Mouse (Mus musculus) hindbrain, embryonic 11.5 days (tissue): Measurements from ENCODE around the gene Osmr. TPM values are rescaled to one million over a fixed set of nuclear protein-coding genes. Genes with fewer than 3 reads are reported as not detected.

Experiments used
- ATAC-seq: fragments of 200-750 bp; cut with Nextera tagmentation; 2 replicates; pipeline ENCODE4 v1.8.0; 2017; ENCODE audit warnings: mild to moderate bottlenecking, moderate TSS enrichment, moderate library complexity; ENCODE audit not compliant: low FRiP score
- DNase-seq: peaks from one replicate; pipeline ENCODE4 v3.0.0-alpha.2; 2015; ENCODE audit warnings: low spot score
- H3K27ac ChIP-seq: fragments of 300-500 bp; sonication (generic); 2 replicates; pipeline ENCODE4 v1.5.1; 2014; ENCODE audit warnings: mild to moderate bottlenecking, low read depth, low read length
- H3K27me3 ChIP-seq: fragments of 300-500 bp; sonication (generic); 2 replicates; pipeline ENCODE4 v1.6.1; 2014; ENCODE audit warnings: mild to moderate bottlenecking, low read length, moderate library complexity, mixed read lengths; ENCODE audit not compliant: control insufficient read depth, insufficient read depth
- H3K36me3 ChIP-seq: fragments of 300-500 bp; sonication (generic); 2 replicates; pipeline ENCODE4 v1.6.1; 2014; ENCODE audit warnings: mild to moderate bottlenecking, low read length, moderate library complexity, mixed read lengths; ENCODE audit not compliant: control insufficient read depth, insufficient read depth
- H3K4me1 ChIP-seq: fragments of 300-500 bp; sonication (generic); replicated peaks from 2 replicates; pipeline ENCODE4 v1.6.1; 2014; ENCODE audit warnings: low read length, mixed read lengths; ENCODE audit not compliant: control insufficient read depth, insufficient read depth
- H3K4me2 ChIP-seq: fragments of 300-500 bp; sonication (generic); replicated peaks from 2 replicates; pipeline ENCODE4 v1.6.1; 2014; ENCODE audit warnings: mild to moderate bottlenecking, low read depth, low read length
- H3K4me3 ChIP-seq: fragments of 300-500 bp; sonication (generic); 2 replicates; pipeline ENCODE4 v1.5.1; 2014; ENCODE audit warnings: low read depth, low read length
- H3K9ac ChIP-seq: fragments of 300-500 bp; sonication (generic); 2 replicates; pipeline ENCODE4 v1.6.1; 2014; ENCODE audit warnings: low read depth, low read length
- H3K9me3 ChIP-seq: fragments of 300-500 bp; sonication (generic); 2 replicates; pipeline ENCODE4 v1.6.1; 2016; ENCODE audit warnings: low read length; ENCODE audit not compliant: control insufficient read depth
- WGBS: fragments of 180-500 bp; shearing (Covaris S2); extraction: QIAGEN DNeasy Blood & Tissue Kit; methylation state at CpG from one replicate; pipeline ENCODE4 v1.1.7; 2014; 5-methylcytosine and 5-hydroxymethylcytosine counted together
- polyA plus RNA-seq: library from polyadenylated mRNA; unstranded; fragments of >200 nt; fragmentation: Nextera tagmentation; extraction: Ambion mirVana; gene quantifications from 2 replicates; pipeline ENCODE4 v1.2.1, GENCODE M21; 2014

The Osmr gene
- polyA plus RNA-seq, 1 experiment from 2014 or later: 1.1 TPM

- Histone ChIP-seq H3K36me3 (no peaks in the 10 kb centered on the region), H3K27ac (no peak overlapping the region), H3K9ac (no peak overlapping the region), H3K27me3 (no peaks in the 10 kb centered on the region), H3K4me2 (no peak overlapping the region), H3K4me1 (no peaks in the 10 kb centered on the region), H3K4me3 (no peak overlapping the region), H3K9me3 (no peaks in the 10 kb centered on the region)
- no peak for ATAC-seq
- DNase-seq: no peak
- 83% methylated on average over 5 of the region's 5 CpGs for WGBS
Measured at GRCm38 (mm10) chr15:6901982-6902639, 27.3 kb upstream of the Osmr start.

GRCm38 (mm10) chr15:6901236-6901635 lies 26.5 kb upstream of the Osmr start:
- H3K4me1 ChIP-seq: no peaks in the 10 kb centered on the region
- no peaks in the 10 kb centered on the region for H3K27me3 ChIP-seq
- H3K9ac ChIP-seq: no peak overlapping the region
- H3K4me3 ChIP-seq: no peak overlapping the region
- no peak overlapping the region for H3K4me2 ChIP-seq
- 73% methylated on average over 6 of the region's 6 CpGs for WGBS
- H3K36me3 ChIP-seq: no peaks in the 10 kb centered on the region
- no peaks in the 10 kb centered on the region for H3K9me3 ChIP-seq
- DNase-seq (no peak), ATAC-seq (no peak)
- H3K27ac ChIP-seq: no peak overlapping the region

DNA sequence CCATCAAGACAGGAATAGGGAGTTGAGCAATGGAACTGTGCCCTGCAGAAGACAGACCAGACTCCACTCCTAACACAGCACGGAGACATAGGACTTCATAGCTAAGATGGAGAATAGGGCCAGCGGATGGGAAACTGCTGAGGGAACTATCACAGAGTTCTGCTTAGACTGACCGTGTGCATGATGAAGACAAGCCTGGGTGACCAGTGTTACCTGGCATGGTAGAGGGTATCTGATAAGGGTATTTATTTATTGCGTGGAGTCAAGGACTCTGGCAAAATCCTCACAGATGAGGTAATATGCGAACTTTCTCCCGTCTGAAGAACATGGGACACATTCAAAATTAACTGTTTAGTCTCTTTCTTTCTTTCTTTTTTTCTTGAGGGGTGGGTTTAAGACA lies 9.5 kb upstream of the Osmr start:
- no peak overlapping the region for H3K27ac ChIP-seq
- 92% methylated on average over 6 of the region's 6 CpGs for WGBS
- ATAC-seq (no peak), DNase-seq (no peak)
- no peaks in the 10 kb centered on the region for H3K27me3 ChIP-seq
- H3K4me3 ChIP-seq: no peak overlapping the region
- H3K4me1 ChIP-seq: no peaks in the 10 kb centered on the region
- no peaks in the 10 kb centered on the region for H3K36me3 ChIP-seq
- no peaks in the 10 kb centered on the region for H3K9me3 ChIP-seq
- no peak overlapping the region for H3K9ac ChIP-seq
- H3K4me2 ChIP-seq: no peak overlapping the region

GRCm38 (mm10) chr15:6883816-6884215 lies 9.0 kb upstream of the Osmr start:
- Histone ChIP-seq H3K4me3 (no peak overlapping the region), H3K9me3 (no peaks in the 10 kb centered on the region), H3K4me1 (no peaks in the 10 kb centered on the region), H3K4me2 (no peak overlapping the region), H3K36me3 (no peaks in the 10 kb centered on the region), H3K27ac (no peak overlapping the region), H3K27me3 (no peaks in the 10 kb centered on the region), H3K9ac (no peak overlapping the region)
- ATAC-seq: no peak
- peak; percentile 76 for DNase-seq
- WGBS: 42% methylated on average over 5 of the region's 5 CpGs

GRCm38 (mm10) chr15:6883091-6883490 lies 8.3 kb upstream of the Osmr start:
- Histone ChIP-seq H3K9ac (no peak overlapping the region), H3K9me3 (no peaks in the 10 kb centered on the region), H3K4me1 (no peaks in the 10 kb centered on the region), H3K27ac (no peak overlapping the region), H3K4me3 (no peak overlapping the region), H3K27me3 (no peaks in the 10 kb centered on the region), H3K4me2 (no peak overlapping the region), H3K36me3 (no peaks in the 10 kb centered on the region)
- WGBS: 79% methylated on average over 4 of the region's 4 CpGs
- no peak for ATAC-seq
- no peak for DNase-seq

- Histone ChIP-seq H3K9me3 (no peaks in the 10 kb centered on the region), H3K27ac (no peak overlapping the region), H3K4me1 (no peaks in the 10 kb centered on the region), H3K36me3 (no peaks in the 10 kb centered on the region), H3K9ac (no peak overlapping the region), H3K4me3 (no peak overlapping the region), H3K4me2 (no peak overlapping the region), H3K27me3 (no peaks in the 10 kb centered on the region)
- ATAC-seq: no peak
- 49% methylated on average over 7 of the region's 7 CpGs for WGBS
- peak; percentile 24 for DNase-seq
Measured at GRCm38 (mm10) chr15:6882180-6882579, 7.4 kb upstream of the Osmr start.

- DNase-seq: no peak
- H3K9ac ChIP-seq: no peak overlapping the region
- no peaks in the 10 kb centered on the region for H3K4me1 ChIP-seq
- no peaks in the 10 kb centered on the region for H3K36me3 ChIP-seq
- no peaks in the 10 kb centered on the region for H3K27me3 ChIP-seq
- no peaks in the 10 kb centered on the region for H3K9me3 ChIP-seq
- no peak overlapping the region for H3K27ac ChIP-seq
- H3K4me2 ChIP-seq: no peak overlapping the region
- H3K4me3 ChIP-seq: no peak overlapping the region
- ATAC-seq: no peak
- 87% methylated on average over 9 of the region's 9 CpGs for WGBS
Measured at GRCm38 (mm10) chr15:6881211-6881610, 6.4 kb upstream of the Osmr start.

DNA sequence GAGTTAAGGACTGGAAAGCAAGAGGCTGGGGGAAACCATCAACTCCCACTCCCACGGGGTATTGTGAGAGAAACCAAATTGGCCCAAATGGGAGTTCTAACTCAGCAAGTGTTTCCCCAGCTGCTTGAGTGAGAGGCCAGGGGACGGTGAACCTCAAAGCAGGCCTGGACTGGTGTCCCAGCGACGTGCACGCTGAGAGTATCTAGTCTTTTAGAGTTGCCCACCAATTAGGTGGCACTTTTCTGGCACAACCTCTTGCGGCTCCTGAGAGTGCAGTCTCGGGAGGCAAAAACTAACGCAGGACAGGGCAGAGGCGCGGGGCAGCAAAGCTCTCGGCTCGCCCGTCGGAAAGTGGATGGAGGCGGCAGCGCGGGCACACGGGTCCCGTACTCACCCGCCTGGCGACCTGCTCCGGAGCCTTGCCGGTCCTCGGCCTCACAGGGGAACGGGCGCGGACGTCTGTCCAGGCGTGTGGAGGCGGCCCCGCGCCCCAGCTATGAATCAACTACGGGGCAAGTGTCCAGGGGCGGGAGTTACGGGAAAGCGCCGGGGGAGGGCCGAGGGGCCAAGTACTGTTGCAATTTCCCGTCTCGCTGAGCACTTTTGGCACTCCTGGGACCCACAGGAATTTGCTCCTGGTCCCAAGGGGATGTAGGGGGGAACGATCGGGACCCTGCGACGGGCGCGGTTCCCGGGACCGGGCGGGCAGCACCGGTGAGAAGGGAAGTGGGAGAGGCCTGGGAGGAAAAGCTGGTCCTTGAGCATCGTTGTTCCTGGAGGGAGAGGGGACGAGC lies 765 bp downstream of the Osmr start:
- Histone ChIP-seq H3K4me3 (peak overlapping the region; percentile 33), H3K4me1 (no peaks in the 10 kb centered on the region), H3K4me2 (peak overlapping the region; percentile 52), H3K27me3 (peaks cover 18% of the 10 kb centered on the region), H3K27ac (no peak overlapping the region), H3K36me3 (no peaks in the 10 kb centered on the region), H3K9me3 (no peaks in the 10 kb centered on the region), H3K9ac (peak overlapping the region; percentile 13)
- WGBS: under 1% methylated on average over 52 of the region's 52 CpGs
- ATAC-seq (peak; percentile 51), DNase-seq (peak; percentile 52)
